Mouse (Mus musculus): ENCODE measurements at regions not wholly inside any gene's neighbourhood (a gene's known extent, or its start where the extent isn't known, plus 50 kb on each side); places are given as distances from the start of the nearest gene placed in this dataset.

GRCm38 (mm10) chr12:50071797-50072196 is 577.1 kb downstream of the Prkd1 start:
- TF ChIP-seq POLR2A (IDR thresholded peaks at IDR 0.05; ENCODE audit: control insufficient read depth in 1 of 2, insufficient read depth in 1 of 2, low read depth in 1 of 2, low read length in 2 of 2, poor library complexity in 1 of 2) = no peak
- TF ChIP-seq EP300 (IDR thresholded peaks at IDR 0.05; ENCODE audit: low read depth in 1 of 2, low read length in 2 of 2) = no peak
- TF ChIP-seq MAX (IDR thresholded peaks at IDR 0.05; ENCODE audit: low read length) = no peak

All from MEL (cell line).